Comparison of ENCODE assay signal across 17 mouse cellular contexts in genomic region chr2:125448881-125449280, GRCm38 (mm10). TPM values are rescaled to one million over a fixed set of nuclear protein-coding genes. Genes with fewer than 3 reads are reported as not detected.
DNase-seq lines count a peak whose midpoint lies in the region; ATAC-seq lines count a peak whose summit lies in the region.
"Had no signal": no experiment of that assay in that cellular context is flagged by ENCODE, and none has a peak within 500 bp of the region (broad histone marks: within the 10 kb centered on the region; RNA-seq: fewer than 3 reads in every experiment).

No protein-coding gene starts in this region.

- no peak overlapping the region for H3K4me2 ChIP-seq in heart, embryonic 13.5 days
- H3K4me2 ChIP-seq: embryonic facial prominence, embryonic 13.5 days; forebrain, embryonic 15.5 days; neural tube, embryonic 13.5 days had no signal

- no peaks in the 10 kb centered on the region for H3K36me3 ChIP-seq in heart, embryonic 13.5 days
- H3K36me3 ChIP-seq in limb, embryonic 10.5 days: no peaks in the 10 kb centered on the region
- H3K36me3 ChIP-seq: embryonic facial prominence, embryonic 13.5 days; forebrain, embryonic 15.5 days; neural tube, embryonic 13.5 days had no signal

- H3K27me3 ChIP-seq in heart, embryonic 13.5 days (replicated peaks): no peaks in the 10 kb centered on the region
- H3K27me3 ChIP-seq in limb, embryonic 10.5 days (ENCODE audit: low read depth, poor library complexity, severe bottlenecking): no peaks in the 10 kb centered on the region
- H3K27me3 ChIP-seq: embryonic facial prominence, embryonic 13.5 days; forebrain, embryonic 15.5 days; neural tube, embryonic 13.5 days had no signal

- H3K4me3 ChIP-seq in heart, embryonic 13.5 days: no peak overlapping the region
- no peak overlapping the region for H3K4me3 ChIP-seq in limb, embryonic 10.5 days
- H3K4me3 ChIP-seq: embryonic facial prominence, embryonic 13.5 days; forebrain, embryonic 15.5 days; neural tube, embryonic 13.5 days had no signal

- no peak for ATAC-seq in heart, embryonic 13.5 days (ENCODE audit: extremely low read depth, insufficient number of reproducible peaks, low FRiP score, low TSS enrichment)
- ATAC-seq in monocyte, adult 5-6 weeks (replicated peaks; ENCODE audit: insufficient number of reproducible peaks, low FRiP score, low TSS enrichment, poor library complexity, severe bottlenecking): no peak
- ATAC-seq: forebrain, embryonic 15.5 days; midbrain, embryonic 16.5 days had no signal

- H3K27ac ChIP-seq in heart, embryonic 13.5 days (replicated peaks): peak overlapping the region; percentile 34; the same call in 1 of the 2 replicates
- H3K27ac ChIP-seq in limb, embryonic 10.5 days: peak overlapping the region; percentile 50; the same call in 1 of the 2 replicates
- H3K27ac ChIP-seq: embryonic facial prominence, embryonic 13.5 days; forebrain, embryonic 15.5 days; macrophage; neural tube, embryonic 13.5 days had no signal

- H3K9me3 ChIP-seq in heart, embryonic 13.5 days: no peaks in the 10 kb centered on the region
- no peaks in the 10 kb centered on the region for H3K9me3 ChIP-seq in limb, embryonic 10.5 days (replicated peaks)
- H3K9me3 ChIP-seq: embryonic facial prominence, embryonic 13.5 days; forebrain, embryonic 15.5 days; neural tube, embryonic 13.5 days had no signal

- peak; percentile 21 for DNase-seq in embryo, embryonic 11 days
- no peak for DNase-seq in embryo, embryonic 9.5 days (ENCODE audit: extremely low spot score)
- DNase-seq in heart, postnatal 25 days (ENCODE audit: low spot score): no peak
- peak; percentile 30 for DNase-seq in Muller cell, postnatal 12 days (ENCODE audit: inconsistent ontology term)
- peak; percentile 52 for DNase-seq in limb, embryonic 10.5 days (ENCODE audit: low spot score)
- DNase-seq in thymus, adult 18-20 months: no peak
- DNase-seq: adrenal gland, adult 8-10 months; cerebellum, adult 9-11 months; left cerebral cortex, postnatal 4 days; right cerebral cortex, adult 18-20 months had no signal

- peaks cover 49% of the 10 kb centered on the region for H3K4me1 ChIP-seq in heart, embryonic 13.5 days
- peaks cover 30% of the 10 kb centered on the region for H3K4me1 ChIP-seq in limb, embryonic 10.5 days
- H3K4me1 ChIP-seq: forebrain, embryonic 15.5 days had no signal

- WGBS in heart, embryonic 13.5 days: 71% methylated on average over 6 of the region's 6 CpGs
- 56% methylated on average over 6 of the region's 6 CpGs for WGBS in limb, embryonic 10.5 days

- intact Hi-C loops in heart, postnatal 25 days (cut with DNase I): no loop called here

- H3K9ac ChIP-seq in heart, embryonic 13.5 days: no peak overlapping the region
- H3K9ac ChIP-seq: embryonic facial prominence, embryonic 13.5 days; forebrain, embryonic 15.5 days; neural tube, embryonic 13.5 days had no signal

RNA-seq across cellular contexts. Expression of gene Gm9913, which starts 56.0 kb away (rescaled TPM):
- 0.17 and 0.32 TPM in 2 replicates for polyA plus RNA-seq in heart, embryonic 13.5 days (2015; fragmentation: Nextera tagmentation; extraction: Ambion mirVana)
- total RNA-seq in heart, postnatal 25 days (2021): under 1 TPM; 0.08 to 0.42 TPM
- 0.14 and 0.16 TPM in 2 replicates for polyA plus RNA-seq in limb, embryonic 10.5 days (2016; fragmentation: Nextera tagmentation; extraction: Ambion mirVana)
- total RNA-seq in monocyte, adult 5-6 weeks (2017): not detected in 3 replicates
- polyA plus RNA-seq: macrophage; neural tube, embryonic 13.5 days had no signal

RNA-seq across cellular contexts. Expression of gene Fbn1, which starts 58.9 kb away (rescaled TPM):
- 16.8 and 19.3 TPM in 2 replicates for polyA plus RNA-seq in heart, embryonic 13.5 days (2015; fragmentation: Nextera tagmentation; extraction: Ambion mirVana)
- 10 to 100 TPM; 74.5 to 83.0 TPM for total RNA-seq in heart, postnatal 25 days (2021)
- 4.5 and 5.6 TPM in 2 replicates for polyA plus RNA-seq in limb, embryonic 10.5 days (2016; fragmentation: Nextera tagmentation; extraction: Ambion mirVana)
- not detected in 3 replicates for total RNA-seq in monocyte, adult 5-6 weeks (2017)

Comparison
In these comparisons a context has a peak if more than half of its experiments do, and no peak if none do; other contexts are left out.
1. DNase-seq: peak in embryo, embryonic 11 days (single experiment), Muller cell, postnatal 12 days (single experiment) and limb, embryonic 10.5 days (single experiment); none in embryo, embryonic 9.5 days (single experiment), heart, postnatal 25 days (single experiment) and thymus, adult 18-20 months (0 of 2).
2. RNA of gene Fbn1, which starts 58.9 kb away (total RNA-seq): 74.5 to 83.0 TPM in heart, postnatal 25 days; not detected in monocyte, adult 5-6 weeks; every median in the first group is over 10 times any median in the second.